9 mouse cellular contexts compared by ENCODE assay signal in the genomic region with DNA sequence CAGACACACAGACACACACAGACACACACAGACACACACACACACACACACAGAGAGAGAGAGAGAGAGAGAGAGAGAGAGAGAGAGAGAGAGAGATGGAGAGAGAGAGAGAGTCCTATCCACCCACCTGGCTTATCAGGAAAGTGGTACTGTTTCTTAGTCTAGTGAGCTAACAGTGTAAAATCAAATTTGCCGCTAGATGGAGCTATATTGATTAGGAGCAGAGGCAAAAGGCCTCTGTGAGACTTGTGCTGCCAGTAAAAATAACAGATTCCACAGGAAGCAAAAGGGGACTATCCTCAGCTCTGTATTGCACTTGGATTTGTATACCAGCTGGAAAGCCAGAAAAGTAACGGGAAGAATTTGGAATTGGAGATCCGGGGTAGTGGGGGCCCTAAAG.
DNase-seq lines count a peak whose midpoint lies in the region; ATAC-seq and TF ChIP-seq lines count a peak whose summit lies in the region.
"Had no signal": no experiment of that assay in that cellular context is flagged by ENCODE, and none has a peak within 500 bp of the region (broad histone marks: within the 10 kb centered on the region; RNA-seq: fewer than 3 reads in every experiment).

No protein-coding gene starts in this region.

- no peak; the same call in 1 of the 2 replicates for ATAC-seq in lung, embryonic 14.5 days (ENCODE audit: insufficient read depth)

- no peak overlapping the region for H3K9ac ChIP-seq in lung, embryonic 14.5 days
- H3K9ac ChIP-seq: heart, embryonic 13.5 days had no signal

- H3K36me3 ChIP-seq in lung, embryonic 14.5 days (ENCODE audit: insufficient read depth), result no peaks in the 10 kb centered on the region
- H3K36me3 ChIP-seq: heart, embryonic 13.5 days had no signal

- peak; percentile 2 for DNase-seq in gastrocnemius, adult 18-20 months (ENCODE audit: low spot score)
- no peak for DNase-seq in gastrocnemius, postnatal 10 days
- DNase-seq in lung, embryonic 14.5 days, result peak; percentile 80
- DNase-seq in lung, adult 18-20 months, result no peak
- peak; percentile 9 for DNase-seq in c-Kit-positive CD71-negative TER-119-negative erythroid progenitor cells, embryonic 14.5 days (ENCODE audit: low read depth)
- DNase-seq in retina, adult 2 months (ENCODE audit: low read depth, low spot score), result peak; percentile 1
- DNase-seq in right cerebral cortex, postnatal 14 days, result no peak
- no peak for DNase-seq in thymus, postnatal 25 days

- no peak overlapping the region for H3K4me2 ChIP-seq in lung, embryonic 14.5 days
- H3K4me2 ChIP-seq: heart, embryonic 13.5 days had no signal

- TF ChIP-seq CTCF in lung, embryonic 14.5 days (IDR thresholded peaks at IDR 0.05; ENCODE audit: low read depth), result peak; percentile 30; the same call in 1 of the 2 replicates

- H3K4me1 ChIP-seq in lung, embryonic 14.5 days (ENCODE audit: insufficient read depth), result no peaks in the 10 kb centered on the region
- H3K4me1 ChIP-seq: heart, embryonic 13.5 days had no signal

- H3K9me3 ChIP-seq in lung, embryonic 14.5 days (ENCODE audit: low read depth, low read length), result no peaks in the 10 kb centered on the region
- H3K9me3 ChIP-seq: heart, embryonic 13.5 days had no signal

- H3K27me3 ChIP-seq in lung, embryonic 14.5 days (ENCODE audit: insufficient read depth, low read length), result no peaks in the 10 kb centered on the region
- H3K27me3 ChIP-seq: heart, embryonic 13.5 days had no signal

- WGBS in lung, embryonic 14.5 days, result 23% methylated on average over 3 of the region's 3 CpGs

- no peak overlapping the region for H3K27ac ChIP-seq in lung, embryonic 14.5 days (ENCODE audit: low read depth)
- H3K27ac ChIP-seq: heart, embryonic 13.5 days had no signal

- H3K4me3 ChIP-seq in lung, embryonic 14.5 days (ENCODE audit: low read depth, low read length), result no peak overlapping the region
- H3K4me3 ChIP-seq: heart, embryonic 13.5 days had no signal

Comparison
In these comparisons a context has a peak if more than half of its experiments do, and no peak if none do; other contexts are left out.
1. DNase-seq: peak in gastrocnemius, adult 18-20 months (single experiment), lung, embryonic 14.5 days (single experiment), c-Kit-positive CD71-negative TER-119-negative erythroid progenitor cells, embryonic 14.5 days (single experiment) and retina, adult 2 months (single experiment); none in gastrocnemius, postnatal 10 days (single experiment), lung, adult 18-20 months (0 of 2), right cerebral cortex, postnatal 14 days (single experiment) and thymus, postnatal 25 days (single experiment).